Mouse (Mus musculus) limb, embryonic 11.5 days (tissue): Measurements from ENCODE around the gene Gm49383. TPM values are rescaled to one million over a fixed set of nuclear protein-coding genes. Genes with fewer than 3 reads are reported as not detected.
A peak's percentile ranks its signal among the peaks of the same experiment; 100 is the strongest.

Source experiments
- ATAC-seq: fragments of 200-750 bp; cut with Nextera tagmentation; 2 replicates; pipeline ENCODE4 v1.8.0; 2017; ENCODE audit warnings: low read depth; ENCODE audit not compliant: insufficient number of reproducible peaks, low FRiP score, low TSS enrichment
- DNase-seq: peaks from one replicate; pipeline ENCODE4 v3.0.0-alpha.2; 2015; ENCODE audit warnings: low spot score
- H3K27ac ChIP-seq: fragments of 300-500 bp; sonication (generic); replicated peaks from 2 replicates; pipeline ENCODE4 v1.5.1; 2014; ENCODE audit warnings: low read depth, mild to moderate bottlenecking, low read length
- H3K27me3 ChIP-seq: fragments of 300-500 bp; sonication (generic); 2 replicates; pipeline ENCODE4 v1.6.1; 2014; ENCODE audit warnings: mild to moderate bottlenecking, low read length, mixed read lengths; ENCODE audit not compliant: control insufficient read depth, insufficient read depth
- H3K36me3 ChIP-seq: fragments of 300-500 bp; sonication (generic); 2 replicates; pipeline ENCODE4 v1.6.1; 2014; ENCODE audit warnings: mild to moderate bottlenecking, low read length, moderate library complexity, mixed read lengths; ENCODE audit not compliant: control insufficient read depth, insufficient read depth
- H3K4me1 ChIP-seq: fragments of 300-500 bp; sonication (generic); 2 replicates; pipeline ENCODE4 v1.6.1; 2014; ENCODE audit warnings: low read length, mixed read lengths; ENCODE audit not compliant: control insufficient read depth, insufficient read depth
- H3K4me2 ChIP-seq: fragments of 300-500 bp; sonication (generic); 2 replicates; pipeline ENCODE4 v1.6.1; 2014; ENCODE audit warnings: low read depth, mild to moderate bottlenecking, moderate library complexity; ENCODE audit not compliant: severe bottlenecking
- H3K4me3 ChIP-seq: fragments of 300-500 bp; sonication (generic); 2 replicates; pipeline ENCODE4 v1.5.1; 2014; ENCODE audit warnings: low read depth, low read length
- H3K9ac ChIP-seq: fragments of 300-500 bp; sonication (generic); 2 replicates; pipeline ENCODE4 v1.6.1; 2014; ENCODE audit warnings: mild to moderate bottlenecking, low read length
- H3K9me3 ChIP-seq: fragments of 300-500 bp; sonication (generic); 2 replicates; pipeline ENCODE4 v1.6.1; 2016; ENCODE audit warnings: low read length; ENCODE audit not compliant: control insufficient read depth
- WGBS: fragments of 180-500 bp; shearing (Covaris S2); extraction: QIAGEN DNeasy Blood & Tissue Kit; methylation state at CpG from one replicate; pipeline ENCODE4 v1.1.7; 2014; 5-methylcytosine and 5-hydroxymethylcytosine counted together
- polyA plus RNA-seq: library from polyadenylated mRNA; unstranded; fragments of >200 nt; fragmentation: Nextera tagmentation; extraction: Ambion mirVana; gene quantifications from 2 replicates; pipeline ENCODE4 v1.2.1, GENCODE M21; 2014

The Gm49383 gene
- polyA plus RNA-seq, 1 experiment from 2014 or later: 45.6 TPM

DNA sequence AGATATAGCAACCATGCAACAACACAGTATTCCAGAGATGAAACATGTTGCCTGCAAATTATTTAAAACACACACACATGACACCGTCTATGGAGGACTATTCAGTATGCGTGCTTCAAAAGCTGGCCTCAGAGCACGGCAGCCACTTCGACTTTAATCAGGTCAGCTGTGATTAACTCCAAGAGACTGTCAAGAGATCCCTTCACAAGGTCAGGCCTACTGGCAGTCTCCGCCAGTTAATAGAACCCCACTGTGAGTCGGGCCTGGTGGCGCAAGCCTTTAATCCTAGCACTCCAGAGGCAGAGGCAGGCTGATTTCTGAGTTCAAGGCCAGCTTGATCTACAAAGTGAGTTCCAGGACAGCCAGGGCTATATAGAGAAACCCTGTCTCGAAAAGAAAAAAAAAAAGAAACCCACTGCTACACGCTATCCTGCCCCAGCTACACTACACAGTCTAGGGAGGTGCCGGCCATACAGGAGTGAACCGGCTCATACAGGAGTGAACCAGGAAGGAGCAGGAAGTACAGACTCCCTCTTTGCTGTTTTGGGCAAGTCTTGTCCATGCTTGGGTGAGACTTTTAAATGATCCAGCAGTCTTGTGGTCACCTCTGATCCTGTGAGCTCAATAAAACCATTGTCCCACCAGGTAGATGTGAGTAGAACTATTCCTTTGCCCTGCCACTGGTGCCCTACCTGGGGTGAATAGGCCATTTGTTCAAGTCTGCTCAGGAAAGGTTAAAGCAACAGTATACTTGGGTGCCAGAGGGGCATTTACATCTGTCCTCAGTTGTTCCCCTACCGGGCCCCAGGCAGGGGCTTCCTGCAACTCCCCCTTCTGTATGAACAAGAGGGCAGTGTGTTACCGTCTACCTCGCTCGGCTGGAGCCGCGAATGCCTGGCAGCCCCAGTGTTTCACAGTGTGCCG, 13.4 kb upstream of the Gm49383 start:
- ATAC-seq: peak; percentile 55; the same call in 1 of the 2 replicates

DNA sequence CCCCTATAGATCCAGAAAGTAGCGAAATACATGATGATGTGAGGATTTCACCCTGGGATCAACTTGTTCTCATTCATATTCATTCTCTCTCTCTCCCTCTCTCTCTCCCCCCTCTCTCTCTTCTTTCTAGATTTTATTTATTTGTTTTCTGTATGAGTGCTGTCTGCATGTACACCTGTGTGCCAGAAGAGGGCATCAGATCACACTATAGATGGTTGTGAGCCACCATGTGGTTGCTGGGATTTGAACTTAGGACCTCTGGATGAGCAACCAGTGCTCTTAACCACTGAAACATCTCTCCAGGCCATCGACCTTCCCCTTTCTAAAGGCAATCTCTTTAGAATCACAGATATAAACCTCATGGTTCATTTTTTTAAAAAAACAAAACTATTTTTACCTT, 11.6 kb upstream of the Gm49383 start:
- Histone ChIP-seq H3K36me3 (peaks cover 15% of the 10 kb centered on the region), H3K4me3 (no peak overlapping the region), H3K27ac (no peak overlapping the region), H3K4me1 (no peaks in the 10 kb centered on the region), H3K9ac (no peak overlapping the region), H3K4me2 (no peak overlapping the region), H3K9me3 (no peaks in the 10 kb centered on the region), H3K27me3 (no peaks in the 10 kb centered on the region)
- DNase-seq (no peak), ATAC-seq (no peak)
- 84% methylated on average over 2 of the region's 2 CpGs for WGBS

More for the DNA sequence above, 13.4 kb upstream of the Gm49383 start:
- H3K27me3 ChIP-seq: no peaks in the 10 kb centered on the region
- no peaks in the 10 kb centered on the region for H3K4me1 ChIP-seq
- no peak overlapping the region for H3K4me3 ChIP-seq
- H3K36me3 ChIP-seq: peaks cover 15% of the 10 kb centered on the region
- no peak overlapping the region for H3K27ac ChIP-seq
- DNase-seq: no peak
- H3K4me2 ChIP-seq: no peak overlapping the region
- no peaks in the 10 kb centered on the region for H3K9me3 ChIP-seq
- H3K9ac ChIP-seq: no peak overlapping the region
- 93% methylated on average over 18 of the region's 18 CpGs for WGBS

DNA sequence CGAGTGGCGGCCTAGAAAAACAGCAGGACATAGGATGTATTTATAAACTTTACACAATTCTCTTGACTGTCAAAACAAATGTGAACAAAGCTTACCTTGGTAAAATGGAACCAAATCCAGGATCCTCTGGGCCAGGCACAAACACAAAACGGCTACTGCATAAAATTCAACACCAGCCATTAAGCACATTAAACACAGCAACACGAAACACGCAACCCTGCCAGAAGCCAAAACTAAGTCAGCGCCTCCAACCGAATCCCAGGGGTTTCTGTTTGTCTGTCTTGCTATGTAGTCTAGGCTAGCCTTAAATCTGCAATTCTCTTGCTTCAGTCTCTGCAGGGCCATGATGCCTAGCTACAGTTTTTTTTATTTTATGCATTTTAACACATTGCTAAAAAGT, 11.0 kb upstream of the Gm49383 start:
- no peak for ATAC-seq
- Histone ChIP-seq H3K36me3 (peaks cover 15% of the 10 kb centered on the region), H3K4me1 (no peaks in the 10 kb centered on the region), H3K27ac (no peak overlapping the region), H3K27me3 (no peaks in the 10 kb centered on the region), H3K9me3 (no peaks in the 10 kb centered on the region), H3K9ac (no peak overlapping the region), H3K4me2 (no peak overlapping the region), H3K4me3 (no peak overlapping the region)
- WGBS: 94% methylated on average over 7 of the region's 7 CpGs
- DNase-seq: no peak

DNA sequence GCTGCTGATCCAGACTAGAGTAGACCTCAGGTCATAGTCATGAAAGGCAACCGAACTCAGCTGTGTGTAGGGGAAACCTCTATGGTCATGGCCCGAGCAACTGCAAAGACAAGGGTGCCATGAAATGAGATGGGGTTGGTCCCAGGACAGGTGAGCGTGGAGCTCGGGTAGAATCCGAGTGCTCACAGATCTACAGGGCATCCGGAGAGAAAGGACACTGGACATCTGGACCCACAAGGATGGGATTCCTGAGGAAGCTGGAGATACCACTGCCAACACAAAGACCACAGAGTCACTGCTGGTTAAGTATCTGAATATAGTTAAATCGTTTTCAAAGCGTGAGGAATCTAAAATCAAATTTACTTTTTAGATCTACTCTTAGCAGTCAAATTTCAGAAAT, 10.5 kb upstream of the Gm49383 start:
- H3K4me3 ChIP-seq: no peak overlapping the region
- H3K27ac ChIP-seq: no peak overlapping the region
- H3K4me1 ChIP-seq: no peaks in the 10 kb centered on the region
- peaks cover 14% of the 10 kb centered on the region for H3K36me3 ChIP-seq
- no peak overlapping the region for H3K4me2 ChIP-seq
- H3K9me3 ChIP-seq: no peaks in the 10 kb centered on the region
- no peak for ATAC-seq
- no peaks in the 10 kb centered on the region for H3K27me3 ChIP-seq
- DNase-seq: no peak
- H3K9ac ChIP-seq: no peak overlapping the region
- WGBS: 92% methylated on average over 8 of the region's 8 CpGs

DNA sequence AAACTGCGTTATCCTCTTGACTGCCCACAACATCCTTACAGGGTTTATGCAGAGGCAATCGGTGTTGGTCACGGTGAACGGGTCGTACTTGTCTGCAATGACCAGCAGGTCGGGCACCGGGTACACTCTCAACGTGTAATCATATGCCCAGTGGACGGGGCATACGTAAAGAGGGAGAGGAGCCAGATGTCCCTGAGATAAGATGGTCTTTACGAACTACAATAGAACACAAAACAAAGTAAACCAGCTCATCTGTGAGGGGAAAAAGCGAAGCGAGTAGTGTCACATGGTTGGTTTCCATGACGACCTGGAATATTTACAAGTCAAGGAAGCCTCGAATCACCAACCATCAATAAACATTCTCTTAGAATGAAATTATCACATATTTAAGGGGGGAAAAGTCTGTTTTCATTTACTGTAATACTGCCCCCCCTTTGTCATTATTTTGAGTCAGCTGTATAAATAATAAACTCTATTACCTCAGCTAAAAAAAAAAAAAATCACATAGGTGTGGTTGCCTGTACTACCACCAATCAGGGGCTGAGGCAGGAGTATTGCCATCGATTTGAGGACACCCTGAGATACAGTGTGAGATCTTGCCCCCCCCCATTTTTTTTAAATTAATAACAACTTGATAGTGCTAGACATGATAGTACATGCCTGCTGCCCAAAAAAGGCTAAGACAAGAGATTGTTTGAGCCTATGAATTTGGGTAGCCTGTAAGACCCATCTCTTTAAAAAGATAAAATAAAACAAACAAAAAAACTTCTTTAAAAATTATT, 7.3 kb upstream of the Gm49383 start, which contains the start of gene Gm49384:
TSS of gene Gm49384 (minus strand) at position 216 of the 782 bp plus-strand sequence.
- Histone ChIP-seq H3K27me3 (no peaks in the 10 kb centered on the region), H3K27ac (no peak within 1 kb of the TSS), H3K9me3 (no peaks in the 10 kb centered on the region), H3K9ac (no peak within 1 kb of the TSS), H3K4me2 (no peak within 1 kb of the TSS), H3K4me3 (no peak within 1 kb of the TSS), H3K4me1 (no peaks in the 10 kb centered on the region), H3K36me3 (peaks cover 14% of the 10 kb centered on the region; the same call in 1 of the 2 replicates)
- DNase-seq: no peak
- 91% methylated on average over 16 of the region's 16 CpGs for WGBS
- ATAC-seq: no peak

DNA sequence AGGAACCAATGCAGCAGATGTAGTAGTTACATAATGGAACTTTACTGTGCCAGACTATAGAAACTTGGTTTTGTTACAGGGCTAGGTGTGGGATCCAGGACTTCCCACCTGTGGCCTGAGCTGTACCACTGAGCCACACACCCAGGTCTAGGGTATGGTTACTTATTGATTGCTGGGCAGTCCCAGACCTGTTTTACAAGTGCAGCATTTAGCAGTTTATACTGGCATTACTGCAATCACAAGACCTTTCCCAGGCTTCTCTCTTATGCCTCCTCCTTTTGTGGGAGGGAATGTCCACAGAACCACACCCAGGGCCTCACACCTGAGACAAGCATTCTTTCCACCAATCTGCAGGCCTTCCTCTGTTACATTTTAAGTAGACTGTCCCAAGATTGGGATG, 2.1 kb upstream of the Gm49383 start:
- Histone ChIP-seq H3K4me1 (peaks cover 4% of the 10 kb centered on the region; the same call in 1 of the 2 replicates), H3K9me3 (no peaks in the 10 kb centered on the region), H3K27me3 (no peaks in the 10 kb centered on the region), H3K4me2 (no peak overlapping the region), H3K36me3 (peaks cover 7% of the 10 kb centered on the region; the same call in 1 of the 2 replicates), H3K9ac (no peak overlapping the region), H3K4me3 (no peak overlapping the region; the same call in 1 of the 2 replicates), H3K27ac (no peak overlapping the region)
- DNase-seq (no peak), ATAC-seq (no peak)

DNA sequence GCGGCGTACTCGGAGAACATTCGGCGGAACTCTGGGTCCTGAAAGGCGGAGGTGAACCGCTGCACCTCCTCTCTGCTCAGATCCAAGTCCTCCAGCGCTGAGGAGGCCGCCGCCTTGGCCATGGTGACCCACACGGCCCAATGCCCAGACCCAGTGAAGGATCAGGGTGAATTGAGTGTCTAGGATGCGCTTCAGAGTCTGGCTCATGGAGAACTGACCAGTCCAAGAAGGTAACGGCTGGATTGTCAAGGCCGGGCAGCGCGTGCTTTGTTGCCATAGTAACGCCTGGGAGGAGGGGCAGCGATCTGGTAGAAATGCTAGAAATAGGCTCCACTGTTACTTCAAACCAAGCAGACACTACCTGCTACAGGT, 1.2 kb upstream of the Gm49383 start, which contains the start of gene Dnaaf2:
TSS of gene Dnaaf2 (minus strand) at position 266 of the 372 bp plus-strand sequence.
- Histone ChIP-seq H3K4me1 (peaks cover 4% of the 10 kb centered on the region; the same call in 1 of the 2 replicates), H3K9ac (peak within 1 kb of the TSS; percentile 90), H3K4me3 (peak within 1 kb of the TSS; percentile 98), H3K36me3 (peaks cover 5% of the 10 kb centered on the region; the same call in 1 of the 2 replicates), H3K9me3 (no peaks in the 10 kb centered on the region), H3K27ac (peak within 1 kb of the TSS; percentile 78), H3K27me3 (no peaks in the 10 kb centered on the region), H3K4me2 (peak within 1 kb of the TSS; percentile 94)
- DNase-seq (peak; percentile 87), ATAC-seq (peak; percentile 18)
- WGBS: under 1% methylated on average over 18 of the region's 18 CpGs
